11 mouse cellular contexts compared by ENCODE assay signal in the genomic region with DNA sequence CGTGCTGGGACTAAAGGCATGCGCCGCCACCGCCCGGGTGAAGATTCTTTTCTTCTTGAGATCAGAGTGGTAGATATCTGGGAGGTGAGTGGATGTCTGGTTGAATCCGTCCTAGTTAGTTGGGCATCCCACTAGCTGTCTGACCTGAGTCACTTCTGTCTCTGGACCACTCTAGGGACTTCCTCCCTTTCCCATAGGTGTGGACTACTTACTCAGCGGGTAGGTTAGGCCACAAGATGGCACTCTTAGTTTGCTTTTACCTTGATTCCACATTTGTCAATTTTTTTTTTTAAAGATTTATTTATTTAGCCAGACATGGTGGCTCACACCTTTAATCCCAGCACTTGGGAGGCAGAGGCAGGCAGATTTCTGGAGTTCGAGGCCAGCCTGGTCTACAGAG. TPM values are rescaled to one million over a fixed set of nuclear protein-coding genes. Genes with fewer than 3 reads are reported as not detected.
DNase-seq lines count a peak whose midpoint lies in the region; ATAC-seq and TF ChIP-seq lines count a peak whose summit lies in the region.
"Had no signal": no experiment of that assay in that cellular context is flagged by ENCODE, and none has a peak within 500 bp of the region (broad histone marks: within the 10 kb centered on the region; RNA-seq: fewer than 3 reads in every experiment).

No protein-coding gene starts in this region.

- DNase-seq in cerebellum, adult 2 months, result peak in 1 of 2 experiments; percentile 49
- DNase-seq in cerebellum, adult 11 months, result no peak
- DNase-seq in liver, postnatal 0 days, result no peak
- no peak for DNase-seq in liver, embryonic 11.5 days (ENCODE audit: low spot score)
- peak; percentile 52 for DNase-seq in MN1 (ENCODE audit: low spot score)
- peak; percentile 45 to 48 for DNase-seq in kidney, postnatal 36 days
- no peak for DNase-seq in hindbrain, embryonic 11.5 days (ENCODE audit: low spot score)
- no peak for DNase-seq in adrenal gland, postnatal 25 days

- no peak overlapping the region for H3K4me2 ChIP-seq in liver, postnatal 0 days (ENCODE audit: low read depth, low read length)
- H3K4me2 ChIP-seq in liver, embryonic 11.5 days, result no peak overlapping the region
- H3K4me2 ChIP-seq in hindbrain, embryonic 11.5 days (replicated peaks; ENCODE audit: low read depth, low read length), result no peak overlapping the region
- H3K4me2 ChIP-seq: limb, embryonic 15.5 days; neural tube, embryonic 13.5 days; stomach, embryonic 15.5 days had no signal

- TF ChIP-seq EP300 in liver, postnatal 0 days (IDR thresholded peaks at IDR 0.05; ENCODE audit: low read depth), result no peak

- H3K9ac ChIP-seq in liver, postnatal 0 days (replicated peaks), result no peak overlapping the region
- no peak overlapping the region for H3K9ac ChIP-seq in liver, embryonic 11.5 days (ENCODE audit: low read depth, low read length)
- no peak overlapping the region for H3K9ac ChIP-seq in hindbrain, embryonic 11.5 days (ENCODE audit: low read depth, low read length)
- H3K9ac ChIP-seq: limb, embryonic 15.5 days; neural tube, embryonic 13.5 days; stomach, embryonic 15.5 days had no signal

- H3K36me3 ChIP-seq in liver, postnatal 0 days (replicated peaks; ENCODE audit: insufficient read depth, low read length), result peaks cover 5% of the 10 kb centered on the region; the same call in 1 of the 2 replicates
- peaks cover 4% of the 10 kb centered on the region; the same call in 1 of the 2 replicates for H3K36me3 ChIP-seq in liver, embryonic 11.5 days (ENCODE audit: control insufficient read depth, insufficient read depth, low read length)
- H3K36me3 ChIP-seq in hindbrain, embryonic 11.5 days (ENCODE audit: control insufficient read depth, insufficient read depth, low read length), result peaks cover 3% of the 10 kb centered on the region; the same call in 1 of the 2 replicates

- no peaks in the 10 kb centered on the region for H3K4me1 ChIP-seq in cerebellum, adult 2 months (ENCODE audit: control insufficient read depth, insufficient read depth, low read length)
- H3K4me1 ChIP-seq in liver, postnatal 0 days (ENCODE audit: insufficient read depth), result no peaks in the 10 kb centered on the region
- H3K4me1 ChIP-seq in liver, embryonic 11.5 days (replicated peaks; ENCODE audit: control insufficient read depth, insufficient read depth, low read length), result peaks cover 3% of the 10 kb centered on the region; the same call in 1 of the 2 replicates
- H3K4me1 ChIP-seq in hindbrain, embryonic 11.5 days (replicated peaks; ENCODE audit: control insufficient read depth, insufficient read depth, low read length), result 0 out of 2 replicates have a peak, but pooled peaks cover 2% of the 10 kb centered on the region
- H3K4me1 ChIP-seq: limb, embryonic 15.5 days; stomach, embryonic 15.5 days had no signal

- no peak for TF ChIP-seq POLR2A in cerebellum, adult 2 months (IDR thresholded peaks at IDR 0.05; ENCODE audit: borderline replicate concordance, insufficient read depth, low read length)

- TF ChIP-seq CTCF in cerebellum, adult 2 months (IDR thresholded peaks at IDR 0.05; ENCODE audit: borderline replicate concordance, insufficient read depth, low read depth, low read length), result peak; percentile 37; the same call in 1 of the 2 replicates
- peak; percentile 63 for TF ChIP-seq CTCF in liver, postnatal 0 days (IDR thresholded peaks at IDR 0.05; ENCODE audit: low read depth)

- H3K27ac ChIP-seq in cerebellum, adult 2 months (ENCODE audit: insufficient read depth, low read length), result no peak overlapping the region
- no peak overlapping the region for H3K27ac ChIP-seq in liver, postnatal 0 days (ENCODE audit: low read depth)
- H3K27ac ChIP-seq in liver, embryonic 11.5 days (ENCODE audit: low read depth, low read length), result no peak overlapping the region
- no peak overlapping the region for H3K27ac ChIP-seq in hindbrain, embryonic 11.5 days (ENCODE audit: low read depth, low read length)
- H3K27ac ChIP-seq: limb, embryonic 15.5 days; neural tube, embryonic 13.5 days; stomach, embryonic 15.5 days had no signal

- no peak for ATAC-seq in liver, postnatal 0 days
- ATAC-seq in liver, embryonic 11.5 days (replicated peaks; ENCODE audit: low FRiP score), result no peak
- no peak for ATAC-seq in hindbrain, embryonic 11.5 days (ENCODE audit: low FRiP score)

- H3K9me3 ChIP-seq in liver, postnatal 0 days (ENCODE audit: low read length), result no peaks in the 10 kb centered on the region
- no peaks in the 10 kb centered on the region for H3K9me3 ChIP-seq in liver, embryonic 11.5 days (ENCODE audit: control insufficient read depth, low read length)
- H3K9me3 ChIP-seq in hindbrain, embryonic 11.5 days (ENCODE audit: control insufficient read depth, low read length), result no peaks in the 10 kb centered on the region
- H3K9me3 ChIP-seq: limb, embryonic 15.5 days; neural tube, embryonic 13.5 days; stomach, embryonic 15.5 days had no signal

- no peak overlapping the region for H3K4me3 ChIP-seq in cerebellum, adult 2 months (replicated peaks; ENCODE audit: insufficient read depth, low read depth, low read length)
- no peak overlapping the region for H3K4me3 ChIP-seq in liver, postnatal 0 days (ENCODE audit: low read depth, low read length)
- H3K4me3 ChIP-seq in liver, embryonic 11.5 days (ENCODE audit: low read depth, low read length), result no peak overlapping the region
- H3K4me3 ChIP-seq in hindbrain, embryonic 11.5 days (ENCODE audit: low read depth, low read length), result no peak overlapping the region
- H3K4me3 ChIP-seq: limb, embryonic 15.5 days; neural tube, embryonic 13.5 days; stomach, embryonic 15.5 days had no signal

- H3K27me3 ChIP-seq in cerebellum, adult 2 months (ENCODE audit: control insufficient read depth, insufficient read depth, low read length), result no peaks in the 10 kb centered on the region
- H3K27me3 ChIP-seq in liver, postnatal 0 days (ENCODE audit: insufficient read depth, low read length), result no peaks in the 10 kb centered on the region
- H3K27me3 ChIP-seq in liver, embryonic 11.5 days (replicated peaks; ENCODE audit: control insufficient read depth, insufficient read depth, low read length), result no peaks in the 10 kb centered on the region
- no peaks in the 10 kb centered on the region for H3K27me3 ChIP-seq in hindbrain, embryonic 11.5 days (ENCODE audit: control insufficient read depth, insufficient read depth, low read length)
- H3K27me3 ChIP-seq: limb, embryonic 15.5 days; neural tube, embryonic 13.5 days; stomach, embryonic 15.5 days had no signal

- WGBS in cerebellum, adult 2 months, result 93% methylated on average over 8 of the region's 8 CpGs
- 87% methylated on average over 8 of the region's 8 CpGs for WGBS in liver, postnatal 0 days (ENCODE audit: insufficient replicate concordance)
- 88% methylated on average over 8 of the region's 8 CpGs for WGBS in liver, embryonic 11.5 days
- WGBS in hindbrain, embryonic 11.5 days, result 93% methylated on average over 8 of the region's 8 CpGs

RNA-seq across cellular contexts. Expression of gene Srebf2, which starts 7.8 kb away (rescaled TPM):
- polyA plus RNA-seq in cerebellum, adult 2 months (2012; rRNA removed), result 104 and 105 TPM in 2 replicates
- 30.3 and 33.6 TPM in 2 replicates for polyA plus RNA-seq in liver, postnatal 0 days (2015; fragmentation: Nextera tagmentation; extraction: Ambion mirVana)
- polyA plus RNA-seq in liver, embryonic 11.5 days (2014; fragmentation: Nextera tagmentation; extraction: Ambion mirVana), result 99.7 and 101 TPM in 2 replicates
- 143 and 144 TPM in 2 replicates for polyA plus RNA-seq in hindbrain, embryonic 11.5 days (2014; fragmentation: Nextera tagmentation; extraction: Ambion mirVana)
- 85.2 and 95.5 TPM in 2 replicates for total RNA-seq in adrenal gland, postnatal 25 days (2021)

RNA-seq across cellular contexts. Expression of gene Ccdc134, which starts 11.5 kb away (rescaled TPM):
- 15.4 and 15.5 TPM in 2 replicates for polyA plus RNA-seq in cerebellum, adult 2 months (2012; rRNA removed)
- 3.6 and 4.0 TPM in 2 replicates for polyA plus RNA-seq in liver, postnatal 0 days (2015; fragmentation: Nextera tagmentation; extraction: Ambion mirVana)
- polyA plus RNA-seq in liver, embryonic 11.5 days (2014; fragmentation: Nextera tagmentation; extraction: Ambion mirVana), result 17.1 and 17.5 TPM in 2 replicates
- 17.0 and 17.2 TPM in 2 replicates for polyA plus RNA-seq in hindbrain, embryonic 11.5 days (2014; fragmentation: Nextera tagmentation; extraction: Ambion mirVana)
- 11.2 and 11.3 TPM in 2 replicates for total RNA-seq in adrenal gland, postnatal 25 days (2021)

Comparison
In these comparisons a context has a peak if more than half of its experiments do, and no peak if none do; other contexts are left out.
1. DNase-seq: peak in MN1 (single experiment) and kidney, postnatal 36 days (2 of 2); none in cerebellum, adult 11 months (single experiment), liver, postnatal 0 days (single experiment), liver, embryonic 11.5 days (single experiment), hindbrain, embryonic 11.5 days (single experiment) and adrenal gland, postnatal 25 days (single experiment).